Mouse (Mus musculus): ENCODE measurements around the gene Abca5.

DNA sequence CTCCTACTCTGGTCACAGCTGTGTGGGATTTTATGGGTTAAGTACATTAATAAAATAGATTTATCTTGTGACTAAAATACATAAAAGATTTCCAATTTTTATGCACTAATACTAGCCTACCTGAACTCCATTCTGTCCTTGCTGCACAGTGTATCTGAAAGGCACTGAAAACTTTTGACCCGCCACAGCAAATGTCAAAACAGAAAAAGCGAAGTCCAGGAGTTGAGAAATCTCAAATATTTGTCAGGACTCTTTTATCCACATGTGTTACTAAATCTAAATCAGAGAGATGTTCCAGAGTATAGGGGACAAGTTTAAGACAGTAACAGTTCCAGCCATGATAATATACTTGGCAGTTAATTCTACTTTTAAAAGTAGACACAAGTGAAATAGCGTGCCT lies 85.3 kb downstream of the Abca5 start:
- TF ChIP-seq CHD2 (IDR thresholded peaks at IDR 0.05; ENCODE audit: low read depth, low read length): no peak
- no peak for TF ChIP-seq HCFC1 (IDR thresholded peaks at IDR 0.05; ENCODE audit: borderline replicate concordance, insufficient read depth, low read length)
- TF ChIP-seq MAFK (IDR thresholded peaks at IDR 0.05; ENCODE audit: insufficient read depth, low read depth, low read length): no peak
- TF ChIP-seq ZNF384 (IDR thresholded peaks at IDR 0.05; ENCODE audit: low read depth, low read length): no peak
- no peak for TF ChIP-seq ZC3H11A (IDR thresholded peaks at IDR 0.05; ENCODE audit: borderline replicate concordance, low read depth, low read length)
